Mouse (Mus musculus) B cell, adult (primary cell): ENCODE results near the gene Zan. TPM values are rescaled to one million over a fixed set of nuclear protein-coding genes. Genes with fewer than 3 reads are reported as not detected.

Experiments used
- total RNA-seq: library from RNA; stranded (reverse); gene quantifications from 4 replicates; pipeline ENCODE4 v1.2.4, GENCODE M21; 2023; ENCODE audit not compliant: inconsistent age

Gene Zan
- total RNA-seq, result not detected in 4 replicates

GRCm38 (mm10) chr5:137476964-137477363 lies at the start of gene Zan:
TSS of gene Zan (minus strand) at chr5:137477064.

GRCm38 (mm10) chr5:137518436-137518835 lies 41.6 kb upstream of the Zan start, which contains the start of gene Gigyf1:
TSS of gene Gigyf1 (plus strand) at chr5:137518548.

GRCm38 (mm10) chr5:137501709-137502666 lies 25.1 kb upstream of the Zan start, which contains the start of gene Pop7:
TSS of gene Pop7 (minus strand) at chr5:137502518.

DNA sequence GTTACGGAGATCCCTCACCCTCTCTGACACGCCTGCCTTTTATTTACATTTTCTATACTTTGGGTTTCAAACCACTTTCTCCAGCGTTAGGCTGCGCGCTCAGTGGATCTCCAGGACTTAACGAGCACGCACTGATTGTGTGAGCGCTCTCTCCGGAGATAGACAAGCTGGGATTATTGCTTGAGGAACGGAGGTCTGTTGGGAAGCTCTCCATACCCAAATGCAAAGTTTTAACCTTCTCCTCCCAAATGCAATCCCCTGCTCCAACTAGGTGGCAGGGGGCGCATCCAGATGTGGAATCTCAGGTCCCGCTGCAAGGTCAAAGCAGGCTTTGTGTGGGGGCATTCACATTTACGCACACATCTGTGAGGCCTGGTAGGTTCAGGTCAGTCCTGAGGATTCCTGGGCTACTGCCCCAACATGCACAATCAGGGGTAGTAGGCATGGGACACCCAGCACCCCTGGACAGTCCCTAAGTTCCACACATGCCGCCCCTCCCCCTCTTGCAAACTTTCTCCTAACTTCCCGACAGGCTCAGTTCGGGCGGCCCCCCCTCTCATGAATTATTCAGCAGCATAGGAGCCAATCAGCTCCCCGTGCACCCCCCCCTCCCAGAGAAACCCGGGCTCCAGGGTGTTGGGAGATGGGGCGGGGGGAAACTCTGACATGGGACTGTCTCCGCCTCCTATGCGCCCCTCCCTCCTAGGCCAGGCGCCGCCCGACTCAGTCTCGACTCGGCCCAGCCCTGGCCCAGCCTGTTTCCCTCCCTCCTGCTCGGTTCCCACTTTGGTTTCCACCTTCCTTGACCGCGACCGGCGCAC lies 127.3 kb downstream of the Zan start, which contains the start of gene Ephb4:
Gene Ephb4, plus strand, starts transcription at position 726 of the 821 bp plus-strand sequence.

DNA sequence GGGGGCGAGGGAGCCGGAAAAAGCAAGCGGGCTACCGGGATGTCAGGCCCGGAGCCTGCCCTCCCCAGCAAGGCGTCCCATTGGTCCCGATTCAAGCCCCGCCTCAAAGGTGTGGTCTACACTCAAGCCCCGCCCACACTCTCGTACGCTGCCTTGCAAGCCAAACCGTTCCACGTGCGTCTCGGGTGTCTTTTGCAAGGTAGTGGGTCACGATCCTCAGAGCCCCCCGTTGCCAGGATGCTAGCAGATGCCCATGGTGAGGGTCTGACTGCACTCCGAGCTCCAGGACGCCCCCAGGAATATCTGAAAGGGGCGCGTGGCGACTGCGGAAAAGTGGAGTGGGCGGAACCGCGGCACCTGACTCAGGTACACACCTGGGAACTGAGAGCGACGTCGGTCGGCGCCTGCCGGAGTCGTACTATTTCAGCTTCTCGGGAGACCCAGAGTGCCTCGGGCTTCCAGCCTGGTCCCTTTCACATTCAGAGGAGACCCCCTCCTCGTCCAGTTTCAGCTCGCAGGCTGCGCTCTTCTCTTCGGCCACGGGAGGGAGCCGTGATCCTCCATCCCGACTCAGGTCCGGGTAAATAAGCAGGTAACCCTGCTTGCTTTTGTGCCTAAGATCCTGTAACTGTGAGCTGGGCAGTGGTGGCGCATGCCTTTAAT lies 143.2 kb downstream of the Zan start, which contains the start of gene Slc12a9:
Gene Slc12a9, minus strand, starts transcription at position 86 of the 663 bp plus-strand sequence.

Other genes with a start within 250 kb of the Zan start
- 0.32 to 0.48 TPM (median 0.41 TPM) in 4 replicates for gene Ache, start 189.5 kb downstream of the Zan start, total RNA-seq
- 0.51 to 2.0 TPM (median 1.1 TPM) in 4 replicates for gene Ufsp1, start 182.4 kb downstream of the Zan start, total RNA-seq
- gene Srrt, start 169.4 kb downstream of the Zan start, total RNA-seq, result 401 to 449 TPM (median 426 TPM) in 4 replicates
- 7.3 to 8.7 TPM (median 8.2 TPM) in 4 replicates for gene Trip6, start 162.7 kb downstream of the Zan start, total RNA-seq
- 19.7 to 22.5 TPM (median 20.8 TPM) in 4 replicates for gene Slc12a9, start 143.5 kb downstream of the Zan start, total RNA-seq
- not detected in 4 replicates for gene Ephb4, start 127.0 kb downstream of the Zan start, total RNA-seq
- gene Pop7, start 25.5 kb upstream of the Zan start, total RNA-seq, result 30.1 to 38.1 TPM (median 33.0 TPM) in 4 replicates
- 114 to 121 TPM (median 115 TPM) in 4 replicates for gene Gigyf1, start 41.5 kb upstream of the Zan start, total RNA-seq
- gene Epo, start 56.2 kb upstream of the Zan start, total RNA-seq, result not detected in 4 replicates
- 346 to 423 TPM (median 404 TPM) in 4 replicates for gene Gnb2, start 56.4 kb upstream of the Zan start, total RNA-seq
- not detected in 4 replicates for gene Actl6b, start 76.5 kb upstream of the Zan start, total RNA-seq
- gene Tfr2, start 92.8 kb upstream of the Zan start, total RNA-seq, result 0.29 to 1.5 TPM (median 0.71 TPM) in 4 replicates
- 32.1 to 44.5 TPM (median 37.3 TPM) in 4 replicates for gene Mospd3, start 124.0 kb upstream of the Zan start, total RNA-seq
- gene Pcolce, start 136.7 kb upstream of the Zan start, total RNA-seq, result 1.1 to 2.3 TPM (median 1.5 TPM) in 4 replicates
- gene Fbxo24, start 151.9 kb upstream of the Zan start, total RNA-seq, result 0.22 to 0.45 TPM (median 0.30 TPM) in 3 of 4 replicates, not detected in the other
- 206 to 213 TPM (median 209 TPM) in 4 replicates for gene Lrch4, start 152.1 kb upstream of the Zan start, total RNA-seq
- gene Gm20605, start 152.1 kb upstream of the Zan start, total RNA-seq, result 58.1 to 62.4 TPM (median 60.8 TPM) in 4 replicates
- 84.0 to 92.8 TPM (median 85.8 TPM) in 4 replicates for gene Sap25, start 164.3 kb upstream of the Zan start, total RNA-seq
- gene Irs3, start 168.7 kb upstream of the Zan start, total RNA-seq, result not detected in 4 replicates
- 17.4 to 20.9 TPM (median 18.1 TPM) in 4 replicates for gene Agfg2, start 207.7 kb upstream of the Zan start, total RNA-seq